In the genomic region with DNA sequence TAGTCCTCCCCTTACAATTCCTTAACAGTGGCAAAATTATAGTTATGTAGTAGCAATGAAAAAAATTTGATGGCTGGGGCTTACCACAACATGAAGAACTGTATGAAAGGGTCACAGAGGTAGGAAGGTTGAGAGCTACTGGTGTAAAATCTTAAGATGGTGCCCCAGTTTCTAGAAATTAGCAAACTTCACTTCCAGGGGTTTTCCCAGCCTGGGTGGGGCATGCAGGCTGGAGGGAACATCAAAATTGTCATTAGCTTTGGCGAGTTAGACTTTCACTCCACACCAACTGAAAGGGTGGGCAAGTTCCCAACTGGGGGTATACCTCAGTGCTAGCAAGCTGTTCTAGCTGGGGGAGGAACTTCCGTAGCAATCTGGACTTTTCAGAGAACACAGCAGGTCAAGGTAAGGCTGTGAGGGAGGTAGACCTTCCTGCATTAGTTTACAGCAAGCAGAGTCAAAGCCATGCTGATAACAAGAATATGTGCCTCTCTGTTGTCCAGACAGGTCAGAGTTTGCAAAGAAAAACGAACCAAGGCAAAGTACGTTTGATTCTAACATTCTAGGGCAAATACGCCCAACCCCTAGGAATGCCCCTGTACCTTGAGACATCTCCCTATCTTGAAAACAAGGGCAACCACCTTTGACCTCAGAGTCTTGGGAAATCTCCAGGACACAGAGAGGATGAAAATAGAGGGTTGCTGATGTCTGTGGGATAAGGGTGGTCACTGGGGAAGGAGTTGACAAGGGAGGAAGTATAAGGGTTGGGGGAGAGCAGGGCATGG, we compare ENCODE assay signal across 28 mouse cellular contexts. TPM values are rescaled to one million over a fixed set of nuclear protein-coding genes. Genes with fewer than 3 reads are reported as not detected.
DNase-seq lines count a peak whose midpoint lies in the region; ATAC-seq and TF ChIP-seq lines count a peak whose summit lies in the region.
"Had no signal": no experiment of that assay in that cellular context is flagged by ENCODE, and none has a peak within 500 bp of the region (broad histone marks: within the 10 kb centered on the region; RNA-seq: fewer than 3 reads in every experiment).

No protein-coding gene starts in this region.

- WGBS in intestine, postnatal 0 days: 40% methylated on average over 5 of the region's 5 CpGs

- no peaks in the 10 kb centered on the region for H3K9me3 ChIP-seq in intestine, postnatal 0 days (ENCODE audit: control insufficient read depth)
- H3K9me3 ChIP-seq: embryonic facial prominence, embryonic 10.5 days; embryonic facial prominence, embryonic 13.5 days; forebrain, embryonic 12.5 days; forebrain, embryonic 15.5 days; G1E; heart, embryonic 10.5 days; heart, embryonic 13.5 days; hindbrain, embryonic 15.5 days had no signal

- H3K4me3 ChIP-seq in intestine, postnatal 0 days (ENCODE audit: low read depth, low read length): no peak overlapping the region
- H3K4me3 ChIP-seq: embryonic facial prominence, embryonic 10.5 days; embryonic facial prominence, embryonic 13.5 days; erythroblast, embryonic 14.5 days; forebrain, embryonic 12.5 days; forebrain, embryonic 15.5 days; heart, adult 2 months; heart, embryonic 10.5 days; heart, embryonic 13.5 days; hindbrain, embryonic 15.5 days had no signal

- no peak for ATAC-seq in CD4-positive, CD25-positive, alpha-beta regulatory T cell, adult 4 months
- ATAC-seq in intestine, postnatal 0 days: peak; percentile 58; the same call in 1 of the 2 replicates
- ATAC-seq: forebrain, embryonic 15.5 days; Patski had no signal

- peak overlapping the region; percentile 68 for H3K27ac ChIP-seq in intestine, postnatal 0 days (ENCODE audit: low read depth, low read length)
- H3K27ac ChIP-seq: embryonic facial prominence, embryonic 10.5 days; embryonic facial prominence, embryonic 13.5 days; forebrain, embryonic 12.5 days; forebrain, embryonic 15.5 days; heart, adult 2 months; heart, embryonic 10.5 days; heart, embryonic 13.5 days; hindbrain, embryonic 15.5 days had no signal

- H3K4me1 ChIP-seq in intestine, postnatal 0 days (replicated peaks; ENCODE audit: control insufficient read depth, insufficient read depth, low read length): no peaks in the 10 kb centered on the region
- H3K4me1 ChIP-seq: embryonic facial prominence, embryonic 10.5 days; embryonic facial prominence, embryonic 13.5 days; forebrain, embryonic 12.5 days; forebrain, embryonic 15.5 days; heart, embryonic 13.5 days; hindbrain, embryonic 15.5 days had no signal

- no peak for TF ChIP-seq CTCF in intestine, postnatal 0 days (IDR thresholded peaks at IDR 0.05; ENCODE audit: low read depth)

- peak; percentile 27 for DNase-seq in CD4-positive, CD25-positive, alpha-beta regulatory T cell, adult 2 months (ENCODE audit: low read depth, low spot score)
- peak; percentile 70 for DNase-seq in induced T-regulatory cell, adult 2 months (ENCODE audit: low read depth)
- no peak for DNase-seq in kidney, postnatal 25 days
- DNase-seq in right cerebral cortex, postnatal 25 days: no peak
- DNase-seq in cerebellum, postnatal 14 days: no peak
- DNase-seq: adrenal gland, postnatal 10 days; adrenal gland, postnatal 36 days; cerebellum, adult 18-20 months; cerebellum, adult 9-11 months; cerebellum, postnatal 36 days; embryo, embryonic 11 days; gastrocnemius, postnatal 10 days; gastrocnemius, postnatal 36 days; heart, adult 2 months; heart, postnatal 14 days; heart, postnatal 4 days had no signal

- H3K9ac ChIP-seq in intestine, postnatal 0 days (ENCODE audit: low read depth, low read length): no peak overlapping the region
- H3K9ac ChIP-seq: embryonic facial prominence, embryonic 13.5 days; forebrain, embryonic 12.5 days; forebrain, embryonic 15.5 days; heart, embryonic 13.5 days; hindbrain, embryonic 15.5 days had no signal

- no peaks in the 10 kb centered on the region for H3K27me3 ChIP-seq in intestine, postnatal 0 days (replicated peaks; ENCODE audit: control insufficient read depth, insufficient read depth, low read length)
- H3K27me3 ChIP-seq: embryonic facial prominence, embryonic 13.5 days; forebrain, embryonic 12.5 days; forebrain, embryonic 15.5 days; heart, embryonic 13.5 days; hindbrain, embryonic 15.5 days; Patski had no signal

- no peaks in the 10 kb centered on the region for H3K36me3 ChIP-seq in intestine, postnatal 0 days (ENCODE audit: control insufficient read depth, insufficient read depth)
- H3K36me3 ChIP-seq: embryonic facial prominence, embryonic 10.5 days; embryonic facial prominence, embryonic 13.5 days; forebrain, embryonic 12.5 days; forebrain, embryonic 15.5 days; G1E; heart, embryonic 10.5 days; heart, embryonic 13.5 days; hindbrain, embryonic 15.5 days had no signal

- H3K4me2 ChIP-seq in intestine, postnatal 0 days (replicated peaks; ENCODE audit: low read depth): no peak overlapping the region
- H3K4me2 ChIP-seq: embryonic facial prominence, embryonic 13.5 days; forebrain, embryonic 12.5 days; forebrain, embryonic 15.5 days; heart, embryonic 13.5 days; hindbrain, embryonic 15.5 days had no signal

RNA-seq across cellular contexts. Expression of a gene that starts 28.9 kb away (rescaled TPM):
- 10 to 100 TPM; 27.8 to 35.7 TPM for polyA plus RNA-seq in CD4-positive, CD25-positive, alpha-beta regulatory T cell, adult 4 months (2017; shearing (Covaris generic))
- 5.7 and 6.5 TPM in 2 replicates for polyA plus RNA-seq in intestine, postnatal 0 days (2015; fragmentation: Nextera tagmentation; extraction: Ambion mirVana)

RNA-seq across cellular contexts. Expression of a gene that starts 39.6 kb away (rescaled TPM):
- 100 to 1,000 TPM; 106 to 112 TPM for polyA plus RNA-seq in CD4-positive, CD25-positive, alpha-beta regulatory T cell, adult 4 months (2017; shearing (Covaris generic))
- polyA plus RNA-seq in intestine, postnatal 0 days (2015; fragmentation: Nextera tagmentation; extraction: Ambion mirVana): 89.4 and 95.2 TPM in 2 replicates

RNA-seq across cellular contexts. Expression of a gene that starts 48.3 kb away (rescaled TPM):
- polyA plus RNA-seq in CD4-positive, CD25-positive, alpha-beta regulatory T cell, adult 4 months (2017; shearing (Covaris generic)): 100 to 1,000 TPM; 119 to 141 TPM
- 4.4 and 4.8 TPM in 2 replicates for polyA plus RNA-seq in intestine, postnatal 0 days (2015; fragmentation: Nextera tagmentation; extraction: Ambion mirVana)

Comparison
In these comparisons a context has a peak if more than half of its experiments do, and no peak if none do; other contexts are left out.
1. DNase-seq: peak in CD4-positive, CD25-positive, alpha-beta regulatory T cell, adult 2 months (single experiment) and induced T-regulatory cell, adult 2 months (single experiment); none in kidney, postnatal 25 days (0 of 2), right cerebral cortex, postnatal 25 days (single experiment) and cerebellum, postnatal 14 days (0 of 2).
2. RNA of a gene that starts 48.3 kb away (polyA plus RNA-seq): 119 to 141 TPM in CD4-positive, CD25-positive, alpha-beta regulatory T cell, adult 4 months; 4.4 to 4.8 TPM in intestine, postnatal 0 days; every median in the first group is over 10 times any median in the second.